Mouse (Mus musculus) neutrophil, adult 83 days (primary cell): ENCODE results near the gene Trpt1. TPM values are rescaled to one million over a fixed set of nuclear protein-coding genes. Genes with fewer than 3 reads are reported as not detected.

ENCODE experiments used
- total RNA-seq, 2 experiments: library from RNA; stranded (reverse); gene quantifications; one replicate each; pipeline ENCODE4 v1.2.4; 2023

Gene Trpt1
- 1 to 10 TPM; 1.3 to 1.9 TPM for total RNA-seq

GRCm38 (mm10) chr19:6996006-6996405 lies at the start of gene Trpt1, which contains the start of gene Nudt22:
Gene Trpt1 (plus strand): TSS chr19:6996131.
Gene Nudt22 (minus strand): TSS chr19:6996117.

GRCm38 (mm10) chr19:6974211-6975205 lies 21.4 kb upstream of the Trpt1 start, which contains the start of gene Ppp1r14b:
Gene Ppp1r14b (plus strand): TSS chr19:6974968.

GRCm38 (mm10) chr19:6975537-6976521 lies 20.1 kb upstream of the Trpt1 start, which contains the start of gene Plcb3:
Gene Plcb3 (minus strand): TSS chr19:6976470.

GRCm38 (mm10) chr19:6980381-6981093 lies 15.4 kb upstream of the Trpt1 start, which contains the start of gene Fkbp2:
Gene Fkbp2 (minus strand): TSS chr19:6980501.

GRCm38 (mm10) chr19:6987061-6987903 lies 8.6 kb upstream of the Trpt1 start, which contains the start of gene Vegfb:
Gene Vegfb (minus strand): TSS chr19:6987651.

GRCm38 (mm10) chr19:6992011-6992858 lies 3.7 kb upstream of the Trpt1 start, which contains the start of gene Dnajc4:
Gene Dnajc4 (minus strand): TSS chr19:6992572.

GRCm38 (mm10) chr19:7019191-7019590 lies 23.3 kb downstream of the Trpt1 start, which contains the start of gene Fermt3:
Gene Fermt3 (minus strand): TSS chr19:7019469.

GRCm38 (mm10) chr19:7039841-7040636 lies 44.1 kb downstream of the Trpt1 start, which contains the start of gene Stip1:
Gene Stip1 (minus strand): TSS chr19:7039967.

Other genes with a start within 250 kb of the Trpt1 start
- gene Rps6ka4, start 155.5 kb upstream of the Trpt1 start, total RNA-seq, result 10 to 100 TPM; 30.8 to 32.2 TPM
- 100 to 1,000 TPM; 119 to 124 TPM for gene Ccdc88b, start 137.9 kb upstream of the Trpt1 start, total RNA-seq
- 100 to 1,000 TPM; 105 to 114 TPM for gene Trmt112, start 86.4 kb upstream of the Trpt1 start, total RNA-seq
- 1,000 to 10,000 TPM; 1,283 to 1,316 TPM for gene Prdx5, start 86.0 kb upstream of the Trpt1 start, total RNA-seq
- 10 to 100 TPM; 34.8 to 41.5 TPM for gene Esrra, start 74.3 kb upstream of the Trpt1 start, total RNA-seq
- not detected for gene Catsperz, start 70.8 kb upstream of the Trpt1 start, total RNA-seq
- not detected for gene Kcnk4, start 61.6 kb upstream of the Trpt1 start, total RNA-seq
- 10 to 100 TPM; 21.3 to 26.7 TPM for gene Bad, start 54.3 kb upstream of the Trpt1 start, total RNA-seq
- 10 to 100 TPM; 23.4 to 25.1 TPM for gene Gpr137, start 53.7 kb upstream of the Trpt1 start, total RNA-seq
- 10 to 100 TPM; 45.4 to 53.1 TPM for gene Ppp1r14b, start 21.2 kb upstream of the Trpt1 start, total RNA-seq
- gene Plcb3, start 19.7 kb upstream of the Trpt1 start, total RNA-seq, result 10 to 100 TPM; 22.2 to 30.1 TPM
- gene Fkbp2, start 15.6 kb upstream of the Trpt1 start, total RNA-seq, result 10 to 100 TPM; 36.1 to 37.4 TPM
- gene Vegfb, start 8.5 kb upstream of the Trpt1 start, total RNA-seq, result 10 to 100 TPM in 1 of 2 experiments, 1 to 10 TPM in 1; 8.6 to 11.5 TPM
- gene Dnajc4, start 3.6 kb upstream of the Trpt1 start, total RNA-seq, result 10 to 100 TPM; 23.5 to 25.0 TPM
- gene Nudt22, start within 50 bp of the Trpt1 start, total RNA-seq, result 10 to 100 TPM; 16.1 to 19.1 TPM
- 100 to 1,000 TPM; 229 to 231 TPM for gene Fermt3, start 23.3 kb downstream of the Trpt1 start, total RNA-seq
- gene Stip1, start 43.8 kb downstream of the Trpt1 start, total RNA-seq, result 10 to 100 TPM; 54.3 to 64.7 TPM
- gene Macrod1, start 60.7 kb downstream of the Trpt1 start, total RNA-seq, result 1 to 10 TPM; 2.9 to 5.0 TPM
- gene Flrt1, start 109.6 kb downstream of the Trpt1 start, total RNA-seq, result not detected
- gene Otub1, start 210.2 kb downstream of the Trpt1 start, total RNA-seq, result 10 to 100 TPM; 62.1 to 70.6 TPM
- 100 to 1,000 TPM; 332 to 337 TPM for gene Cox8a, start 221.5 kb downstream of the Trpt1 start, total RNA-seq
- 10 to 100 TPM; 24.4 to 25.9 TPM for gene Naa40, start 245.1 kb downstream of the Trpt1 start, total RNA-seq